Mouse (Mus musculus) midbrain, embryonic 14.5 days (tissue): ENCODE results near the gene Olfr97. TPM values are rescaled to one million over a fixed set of nuclear protein-coding genes. Genes with fewer than 3 reads are reported as not detected.

Experiments used
- ATAC-seq: fragments of 200-750 bp; cut with Nextera tagmentation; 2 replicates; pipeline ENCODE4 v1.8.0; 2017; ENCODE audit warnings: moderate number of reproducible peaks, moderate library complexity; ENCODE audit not compliant: low FRiP score, low TSS enrichment
- DNase-seq: peaks from one replicate; pipeline ENCODE4 v3.0.0-alpha.2; 2015
- H3K27ac ChIP-seq: fragments of 300-500 bp; sonication (generic); replicated peaks from 2 replicates; pipeline ENCODE4 v1.5.1; 2014; ENCODE audit warnings: mild to moderate bottlenecking, low read depth, low read length, moderate library complexity
- H3K27me3 ChIP-seq: fragments of 300-500 bp; sonication (generic); 2 replicates; pipeline ENCODE4 v1.6.1; 2014; ENCODE audit warnings: low read length, control low read depth, mixed read lengths; ENCODE audit not compliant: control insufficient read depth, insufficient read depth
- H3K36me3 ChIP-seq: fragments of 300-500 bp; sonication (generic); 2 replicates; pipeline ENCODE4 v1.6.1; 2014; ENCODE audit warnings: low read length, control low read depth; ENCODE audit not compliant: control insufficient read depth, insufficient read depth
- H3K4me1 ChIP-seq: fragments of 300-500 bp; sonication (generic); 2 replicates; pipeline ENCODE4 v1.6.1; 2014; ENCODE audit warnings: mild to moderate bottlenecking, antibody characterized with exemption, low read length, control low read depth; ENCODE audit not compliant: control insufficient read depth, insufficient read depth
- H3K4me2 ChIP-seq: fragments of 300-500 bp; sonication (generic); 2 replicates; pipeline ENCODE4 v1.6.1; 2014; ENCODE audit warnings: mild to moderate bottlenecking, low read length, moderate library complexity
- H3K4me3 ChIP-seq: fragments of 300-500 bp; sonication (generic); replicated peaks from 2 replicates; pipeline ENCODE4 v1.5.1; 2014; ENCODE audit warnings: low read depth, low read length
- H3K9ac ChIP-seq: fragments of 300-500 bp; sonication (generic); replicated peaks from 2 replicates; pipeline ENCODE4 v1.6.1; 2014; ENCODE audit warnings: mild to moderate bottlenecking, low read length, moderate library complexity
- H3K9me3 ChIP-seq: fragments of 300-500 bp; sonication (generic); 2 replicates; pipeline ENCODE4 v1.6.1; 2016; ENCODE audit warnings: low read length, control low read depth, mixed read lengths; ENCODE audit not compliant: control insufficient read depth
- WGBS: fragments of 180-500 bp; shearing (Covaris S2); extraction: QIAGEN DNeasy Blood & Tissue Kit; methylation state at CpG from one replicate; pipeline ENCODE4 v1.1.7; 2014; 5-methylcytosine and 5-hydroxymethylcytosine counted together
- polyA plus RNA-seq: library from polyadenylated mRNA; unstranded; fragments of >200 nt; fragmentation: Nextera tagmentation; extraction: Ambion mirVana; gene quantifications from 2 replicates; pipeline ENCODE4 v1.2.1, GENCODE M21; 2014

Olfr97 gene
- polyA plus RNA-seq, 1 experiment from 2014 or later: not detected

DNA sequence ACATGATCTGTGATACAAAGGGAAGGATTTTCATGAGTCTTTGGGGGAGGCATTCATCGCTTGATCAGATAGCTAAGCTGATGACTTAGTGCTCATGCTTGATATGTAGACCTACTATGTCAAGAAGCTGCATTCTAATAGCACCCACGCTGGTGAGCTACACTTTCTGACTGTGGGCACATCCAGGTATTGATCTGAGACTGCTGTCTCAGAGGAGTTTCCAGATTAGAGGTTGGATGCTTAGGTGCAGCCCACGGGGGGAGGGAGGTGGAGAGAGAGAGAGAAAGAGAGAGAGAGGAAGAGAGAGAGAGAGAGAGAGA is 33.3 kb downstream of the Olfr97 start:
- DNase-seq (no peak), ATAC-seq (no peak)
- no peak overlapping the region for H3K27ac ChIP-seq
- 32% methylated on average over 3 of the region's 3 CpGs for WGBS
- H3K4me2 ChIP-seq: no peak overlapping the region
- H3K36me3 ChIP-seq: no peaks in the 10 kb centered on the region
- H3K9me3 ChIP-seq: no peaks in the 10 kb centered on the region
- H3K4me3 ChIP-seq: no peak overlapping the region
- no peaks in the 10 kb centered on the region for H3K27me3 ChIP-seq
- no peaks in the 10 kb centered on the region for H3K4me1 ChIP-seq
- H3K9ac ChIP-seq: no peak overlapping the region

DNA sequence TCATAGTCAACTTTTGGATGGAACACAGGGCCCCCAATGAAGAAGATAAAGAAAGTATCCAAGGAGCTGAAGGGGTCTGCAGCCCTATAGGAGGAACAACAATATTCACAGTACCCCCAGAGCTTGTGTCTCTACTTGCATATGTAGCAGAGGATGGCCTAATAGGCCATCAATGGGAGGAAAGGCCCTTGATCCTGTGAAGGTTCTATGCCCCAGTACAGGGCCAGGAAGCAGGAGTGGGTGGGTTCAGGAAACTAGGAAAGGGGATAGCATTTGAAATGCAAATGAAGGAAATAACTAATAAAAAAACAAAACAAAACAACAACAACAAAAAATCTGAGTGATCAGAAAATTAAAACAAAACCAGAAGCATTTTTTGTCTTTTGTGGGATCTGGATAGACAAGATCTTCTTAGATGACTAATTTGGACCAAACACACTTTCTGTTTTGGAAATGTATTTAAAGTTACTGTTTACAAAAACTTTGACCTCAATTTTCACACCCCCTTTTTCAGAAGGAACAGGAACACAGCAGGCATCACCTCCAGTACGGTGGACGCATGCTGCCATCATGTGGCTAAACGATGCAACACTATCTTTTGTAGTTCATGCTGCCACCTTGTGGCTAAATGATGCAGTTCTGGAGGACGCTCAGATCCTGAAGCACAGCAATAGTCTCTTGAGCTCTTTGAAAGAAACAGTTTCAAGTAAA is 33.8 kb downstream of the Olfr97 start:
- H3K4me3 ChIP-seq: no peak overlapping the region
- H3K9me3 ChIP-seq: no peaks in the 10 kb centered on the region
- WGBS: 0% methylated on average over 4 of the region's 4 CpGs
- ATAC-seq (peak; percentile 64; the same call in 1 of the 2 replicates), DNase-seq (peak; percentile 95)
- no peaks in the 10 kb centered on the region for H3K4me1 ChIP-seq
- H3K27ac ChIP-seq: no peak overlapping the region
- H3K9ac ChIP-seq: no peak overlapping the region
- H3K4me2 ChIP-seq: no peak overlapping the region
- peaks cover 3% of the 10 kb centered on the region; the same call in 1 of the 2 replicates for H3K27me3 ChIP-seq
- H3K36me3 ChIP-seq: no peaks in the 10 kb centered on the region

DNA sequence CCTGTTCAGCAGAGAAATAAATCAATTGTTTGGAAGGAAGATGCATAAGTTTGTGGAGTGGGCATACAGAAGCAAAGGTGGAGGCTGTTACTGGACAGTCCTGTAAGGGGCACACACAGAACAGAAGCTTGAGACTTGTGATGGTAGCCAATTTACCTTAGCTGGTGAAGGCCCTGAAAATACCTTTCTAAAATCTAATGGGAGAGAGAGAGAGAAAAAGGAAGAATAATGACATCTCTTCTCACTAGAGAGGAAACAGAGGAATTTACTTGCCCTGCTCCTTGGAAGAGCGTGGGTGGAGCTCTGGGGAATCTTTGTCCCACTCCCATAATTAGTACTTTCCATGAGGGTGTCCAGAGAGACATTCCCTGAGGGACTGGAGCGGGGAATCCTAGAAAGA is 36.2 kb downstream of the Olfr97 start, which contains the start of gene Olfr94:
Olfr94 (minus strand) TSS at position 101 of the 400 bp plus-strand sequence.
- ATAC-seq (no peak), DNase-seq (no peak)
- no peaks in the 10 kb centered on the region for H3K9me3 ChIP-seq
- no peaks in the 10 kb centered on the region for H3K4me1 ChIP-seq
- H3K4me3 ChIP-seq: no peak within 1 kb of the TSS
- H3K27ac ChIP-seq: no peak within 1 kb of the TSS
- H3K4me2 ChIP-seq: no peak within 1 kb of the TSS
- WGBS: 76% methylated on average over 2 of the region's 2 CpGs
- peaks cover 11% of the 10 kb centered on the region; the same call in 1 of the 2 replicates for H3K27me3 ChIP-seq
- H3K36me3 ChIP-seq: no peaks in the 10 kb centered on the region
- no peak within 1 kb of the TSS for H3K9ac ChIP-seq

DNA sequence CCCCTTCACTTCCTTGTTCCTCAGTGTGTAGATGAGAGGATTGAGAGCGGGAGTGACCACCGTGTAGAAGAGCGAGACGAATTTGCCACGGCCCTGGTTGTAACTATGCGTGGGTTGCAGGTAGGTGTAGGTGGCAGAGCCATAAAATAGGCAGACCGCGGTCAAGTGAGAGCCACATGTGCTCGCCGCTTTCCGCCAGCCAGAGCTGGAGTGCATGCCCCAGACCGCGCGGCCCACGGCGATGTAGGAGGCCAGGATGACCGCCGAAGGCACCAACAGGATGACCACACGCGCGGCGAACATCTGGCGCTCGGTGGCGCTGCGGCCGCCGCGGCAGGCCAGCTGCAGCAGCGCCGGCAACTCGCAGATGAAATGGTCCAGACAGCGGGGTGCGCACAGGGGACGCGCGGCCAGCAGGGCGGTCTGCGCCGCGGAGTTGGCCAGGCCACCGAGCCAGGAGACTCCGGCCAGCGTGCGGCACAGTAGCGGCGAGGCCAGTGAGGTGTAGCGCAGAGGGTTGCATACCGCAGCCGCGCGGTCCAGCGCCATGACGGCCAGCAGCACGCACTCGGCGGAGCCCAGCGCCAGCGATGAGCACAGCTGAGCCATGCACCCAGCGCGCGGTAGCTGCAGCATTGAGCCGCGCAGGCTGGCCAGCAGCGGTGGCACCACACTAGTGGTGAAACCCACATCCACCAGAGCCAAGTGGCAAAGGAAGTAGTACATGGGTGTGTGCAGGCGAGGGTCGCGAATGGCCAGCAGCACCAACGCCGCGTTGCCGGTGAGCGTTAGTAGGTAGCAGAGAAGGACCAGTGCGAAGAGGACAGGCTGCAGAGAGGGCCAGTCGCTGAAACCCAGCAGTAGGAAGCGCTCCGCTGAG is 40.0 kb downstream of the Olfr97 start:
- no peaks in the 10 kb centered on the region for H3K4me1 ChIP-seq
- H3K9ac ChIP-seq: peak overlapping the region; percentile 72
- peak overlapping the region; percentile 87 for H3K4me2 ChIP-seq
- peak overlapping the region; percentile 62 for H3K4me3 ChIP-seq
- H3K9me3 ChIP-seq: no peaks in the 10 kb centered on the region
- ATAC-seq (peak; percentile 88), DNase-seq (peak; percentile 81)
- under 1% methylated on average over 77 of the region's 77 CpGs for WGBS
- no peaks in the 10 kb centered on the region for H3K36me3 ChIP-seq
- peak overlapping the region; percentile 70 for H3K27ac ChIP-seq
- peaks cover 11% of the 10 kb centered on the region; the same call in 1 of the 2 replicates for H3K27me3 ChIP-seq

DNA sequence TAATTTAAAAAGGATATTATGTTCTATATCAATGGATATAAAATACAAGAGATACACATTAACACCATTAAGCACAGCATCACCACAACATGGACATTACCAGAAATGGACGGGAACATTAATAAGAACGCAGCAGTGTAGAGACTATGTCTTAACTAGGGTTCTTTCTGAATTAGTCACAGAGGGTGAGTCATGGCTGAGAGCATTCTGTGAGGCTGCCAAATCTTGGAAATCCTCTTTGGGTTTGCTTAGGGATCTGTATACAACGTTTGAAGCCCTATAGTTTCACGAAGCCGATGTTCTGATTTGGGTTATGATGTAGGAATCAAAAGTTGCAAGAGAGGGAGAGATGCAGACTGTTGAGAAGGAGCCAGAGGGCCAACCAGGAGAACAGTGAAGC is 42.3 kb downstream of the Olfr97 start:
- Histone ChIP-seq H3K4me2 (no peak overlapping the region), H3K4me1 (no peaks in the 10 kb centered on the region), H3K4me3 (no peak overlapping the region), H3K27me3 (peaks cover 11% of the 10 kb centered on the region; the same call in 1 of the 2 replicates), H3K9ac (no peak overlapping the region), H3K36me3 (no peaks in the 10 kb centered on the region), H3K9me3 (no peaks in the 10 kb centered on the region), H3K27ac (no peak overlapping the region)
- WGBS: 88% methylated on average over 5 of the region's 5 CpGs
- no peak for ATAC-seq
- no peak for DNase-seq

DNA sequence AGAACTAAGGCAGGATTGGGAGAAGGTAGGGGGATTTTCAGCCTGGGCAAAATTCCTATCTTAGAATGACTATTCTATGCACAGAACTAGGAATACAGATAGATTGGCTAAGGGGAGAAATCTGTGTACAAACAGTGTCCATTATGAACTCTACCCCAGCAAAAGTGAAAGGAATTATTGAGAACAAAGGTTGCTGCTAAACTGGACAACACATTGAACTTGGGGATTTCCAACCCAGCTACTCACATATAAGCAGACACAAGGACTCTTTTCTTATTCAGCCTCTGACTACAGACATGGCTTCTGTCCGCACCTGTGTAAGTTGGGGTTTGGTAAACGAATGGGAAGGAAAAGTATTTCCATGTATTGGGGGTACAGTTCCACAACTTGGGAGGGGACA is 43.5 kb downstream of the Olfr97 start, which contains the start of gene Ubd:
Ubd (plus strand) TSS at position 237 of the 400 bp plus-strand sequence.
- no peak within 1 kb of the TSS for H3K9ac ChIP-seq
- H3K36me3 ChIP-seq: no peaks in the 10 kb centered on the region
- WGBS: 86% methylated on average over 2 of the region's 2 CpGs
- no peak within 1 kb of the TSS for H3K4me3 ChIP-seq
- no peak for ATAC-seq
- no peak for DNase-seq
- H3K9me3 ChIP-seq: no peaks in the 10 kb centered on the region
- no peak within 1 kb of the TSS for H3K27ac ChIP-seq
- peaks cover 11% of the 10 kb centered on the region; the same call in 1 of the 2 replicates for H3K27me3 ChIP-seq
- H3K4me2 ChIP-seq: no peak within 1 kb of the TSS
- H3K4me1 ChIP-seq: no peaks in the 10 kb centered on the region

DNA sequence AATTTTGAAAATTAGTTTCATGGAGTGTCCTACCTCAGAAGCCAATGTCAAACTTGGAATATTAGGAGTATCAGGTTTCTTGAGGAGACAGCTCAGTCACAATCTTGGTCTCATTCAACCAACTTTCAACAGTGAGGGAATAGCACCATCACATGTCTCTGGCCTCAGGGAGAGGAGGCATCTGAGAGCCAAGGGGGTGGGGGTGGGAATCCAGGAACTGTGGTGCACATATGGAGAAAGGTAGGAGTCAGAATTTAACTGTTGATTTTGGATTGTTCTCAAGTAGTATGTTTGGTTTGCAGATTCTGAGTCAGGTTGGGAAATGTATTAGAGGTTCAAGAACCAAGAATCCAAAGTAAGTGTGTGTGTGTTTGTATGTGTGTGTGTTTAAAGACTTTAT is 44.1 kb downstream of the Olfr97 start:
- Histone ChIP-seq H3K27me3 (peaks cover 5% of the 10 kb centered on the region; the same call in 1 of the 2 replicates), H3K27ac (no peak overlapping the region), H3K9ac (no peak overlapping the region), H3K4me2 (no peak overlapping the region), H3K9me3 (no peaks in the 10 kb centered on the region), H3K4me3 (no peak overlapping the region), H3K36me3 (no peaks in the 10 kb centered on the region), H3K4me1 (no peaks in the 10 kb centered on the region)
- ATAC-seq: no peak
- no peak for DNase-seq

DNA sequence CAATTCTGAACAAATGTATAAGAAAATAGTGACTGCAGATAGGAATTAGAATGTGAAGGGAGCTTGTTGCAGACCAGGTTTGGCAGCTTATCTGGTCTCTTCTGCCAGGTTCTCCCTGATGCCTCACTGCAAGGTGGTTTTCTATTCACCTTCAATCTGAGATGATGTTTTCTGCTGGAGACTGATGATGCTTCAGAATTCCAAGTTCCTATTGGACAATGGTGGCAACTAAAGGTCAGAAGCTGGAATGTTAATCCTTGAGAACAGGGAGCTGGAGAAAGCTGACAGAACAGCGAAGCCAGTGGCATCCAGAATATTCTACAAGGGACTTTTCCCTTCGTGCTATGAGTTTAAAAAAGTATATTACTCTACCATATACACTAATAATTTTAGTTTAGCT is 46.4 kb downstream of the Olfr97 start:
- 33% methylated on average over 2 of the region's 2 CpGs for WGBS
- no peak overlapping the region for H3K9ac ChIP-seq
- DNase-seq (peak; percentile 70), ATAC-seq (no peak)
- H3K27me3 ChIP-seq: no peaks in the 10 kb centered on the region
- H3K4me3 ChIP-seq: no peak overlapping the region
- H3K36me3 ChIP-seq: no peaks in the 10 kb centered on the region
- H3K27ac ChIP-seq: no peak overlapping the region
- no peaks in the 10 kb centered on the region for H3K9me3 ChIP-seq
- no peak overlapping the region for H3K4me2 ChIP-seq
- H3K4me1 ChIP-seq: no peaks in the 10 kb centered on the region
